Comparison of ENCODE assay signal across 30 mouse cellular contexts in genomic region chr19:28649489-28649888, GRCm38 (mm10). TPM values are rescaled to one million over a fixed set of nuclear protein-coding genes. Genes with fewer than 3 reads are reported as not detected.
DNase-seq lines count a peak whose midpoint lies in the region; ATAC-seq lines count a peak whose summit lies in the region.
"Had no signal": no experiment of that assay in that cellular context is flagged by ENCODE, and none has a peak within 500 bp of the region (broad histone marks: within the 10 kb centered on the region; RNA-seq: fewer than 3 reads in every experiment).

No protein-coding gene starts in this region.

- H3K4me3 ChIP-seq in limb, embryonic 12.5 days (replicated peaks) = no peak overlapping the region
- H3K4me3 ChIP-seq in limb, embryonic 10.5 days = no peak overlapping the region
- no peak overlapping the region for H3K4me3 ChIP-seq in kidney, embryonic 15.5 days (replicated peaks)
- no peak overlapping the region for H3K4me3 ChIP-seq in neural tube, embryonic 15.5 days (replicated peaks)
- H3K4me3 ChIP-seq: embryonic facial prominence, embryonic 12.5 days; forebrain, embryonic 15.5 days; heart, adult 2 months; heart, embryonic 13.5 days; hindbrain, embryonic 15.5 days; layer of hippocampus, adult 2 months; left cerebral cortex, adult 2 months; liver, embryonic 12.5 days; megakaryocyte, embryonic 14.5 days; midbrain, embryonic 12.5 days; neural tube, embryonic 13.5 days had no signal

- WGBS in limb, embryonic 12.5 days = 46% methylated on average over 5 of the region's 5 CpGs
- WGBS in limb, embryonic 10.5 days = 56% methylated on average over 5 of the region's 5 CpGs
- WGBS in kidney, embryonic 15.5 days = 46% methylated on average over 5 of the region's 5 CpGs
- WGBS in neural tube, embryonic 15.5 days = 63% methylated on average over 5 of the region's 5 CpGs

- H3K4me2 ChIP-seq in limb, embryonic 12.5 days = no peak overlapping the region
- no peak overlapping the region for H3K4me2 ChIP-seq in kidney, embryonic 15.5 days
- H3K4me2 ChIP-seq in neural tube, embryonic 15.5 days = no peak overlapping the region
- H3K4me2 ChIP-seq: embryonic facial prominence, embryonic 12.5 days; forebrain, embryonic 15.5 days; heart, embryonic 13.5 days; hindbrain, embryonic 15.5 days; liver, embryonic 12.5 days; midbrain, embryonic 12.5 days; neural tube, embryonic 13.5 days had no signal

- DNase-seq in limb, embryonic 10.5 days (ENCODE audit: low spot score) = no peak
- peak; percentile 73 for DNase-seq in ZHBTc4 (ENCODE audit: low read depth, low spot score)
- DNase-seq in T-cell, adult 2 months (ENCODE audit: low spot score) = no peak
- DNase-seq in retina, embryonic 14.5 days (ENCODE audit: low spot score) = no peak
- DNase-seq: adrenal gland, postnatal 14 days; cerebellum, adult 11 months; cerebellum, adult 9-10 months; embryo, embryonic 11 days; heart, adult 2 months; heart, postnatal 10 days; liver, postnatal 0 days; lung, postnatal 4 days; right cerebral cortex, postnatal 25 days; spleen, adult 18-20 months; thymus, adult 2 months; thymus, postnatal 36 days had no signal

- H3K36me3 ChIP-seq in limb, embryonic 12.5 days = no peaks in the 10 kb centered on the region
- no peaks in the 10 kb centered on the region for H3K36me3 ChIP-seq in limb, embryonic 10.5 days
- no peaks in the 10 kb centered on the region for H3K36me3 ChIP-seq in kidney, embryonic 15.5 days
- no peaks in the 10 kb centered on the region for H3K36me3 ChIP-seq in neural tube, embryonic 15.5 days
- H3K36me3 ChIP-seq: embryonic facial prominence, embryonic 12.5 days; forebrain, embryonic 15.5 days; heart, embryonic 13.5 days; hindbrain, embryonic 15.5 days; liver, embryonic 12.5 days; midbrain, embryonic 12.5 days; neural tube, embryonic 13.5 days had no signal

- no peaks in the 10 kb centered on the region for H3K27me3 ChIP-seq in limb, embryonic 12.5 days
- H3K27me3 ChIP-seq in limb, embryonic 10.5 days (ENCODE audit: low read depth, poor library complexity, severe bottlenecking) = no peaks in the 10 kb centered on the region
- H3K27me3 ChIP-seq in kidney, embryonic 15.5 days = no peaks in the 10 kb centered on the region
- H3K27me3 ChIP-seq in neural tube, embryonic 15.5 days (replicated peaks) = peaks cover 2% of the 10 kb centered on the region
- H3K27me3 ChIP-seq: embryonic facial prominence, embryonic 12.5 days; forebrain, embryonic 15.5 days; heart, embryonic 13.5 days; hindbrain, embryonic 15.5 days; liver, embryonic 12.5 days; midbrain, embryonic 12.5 days; neural tube, embryonic 13.5 days had no signal

- ATAC-seq in limb, embryonic 12.5 days (ENCODE audit: insufficient number of reproducible peaks, insufficient read depth, low FRiP score, low TSS enrichment, low read depth) = no peak
- peak; percentile 61 for ATAC-seq in kidney, embryonic 15.5 days (replicated peaks; ENCODE audit: low FRiP score)
- no peak for ATAC-seq in neural tube, embryonic 15.5 days (ENCODE audit: low FRiP score)
- ATAC-seq: inflammation-experienced regulatory T-cells, adult 6 months; liver, embryonic 12.5 days; liver, postnatal 0 days had no signal

- H3K9me3 ChIP-seq in limb, embryonic 12.5 days = no peaks in the 10 kb centered on the region
- no peaks in the 10 kb centered on the region for H3K9me3 ChIP-seq in limb, embryonic 10.5 days (replicated peaks)
- H3K9me3 ChIP-seq in kidney, embryonic 15.5 days (replicated peaks) = no peaks in the 10 kb centered on the region
- H3K9me3 ChIP-seq in neural tube, embryonic 15.5 days (replicated peaks) = no peaks in the 10 kb centered on the region
- H3K9me3 ChIP-seq: embryonic facial prominence, embryonic 12.5 days; forebrain, embryonic 15.5 days; heart, embryonic 13.5 days; hindbrain, embryonic 15.5 days; liver, embryonic 12.5 days; midbrain, embryonic 12.5 days; neural tube, embryonic 13.5 days had no signal

- no peak overlapping the region for H3K9ac ChIP-seq in limb, embryonic 12.5 days (replicated peaks)
- no peak overlapping the region for H3K9ac ChIP-seq in kidney, embryonic 15.5 days
- no peak overlapping the region for H3K9ac ChIP-seq in neural tube, embryonic 15.5 days (replicated peaks)
- H3K9ac ChIP-seq: embryonic facial prominence, embryonic 12.5 days; forebrain, embryonic 15.5 days; heart, embryonic 13.5 days; hindbrain, embryonic 15.5 days; liver, embryonic 12.5 days; liver, postnatal 0 days; midbrain, embryonic 12.5 days; neural tube, embryonic 13.5 days had no signal

- 0 out of 2 replicates have a peak, but pooled peaks cover 2% of the 10 kb centered on the region for H3K4me1 ChIP-seq in limb, embryonic 12.5 days (replicated peaks)
- H3K4me1 ChIP-seq in limb, embryonic 10.5 days = 0 out of 2 replicates have a peak, but pooled peaks cover 3% of the 10 kb centered on the region
- H3K4me1 ChIP-seq in kidney, embryonic 15.5 days = peaks cover 21% of the 10 kb centered on the region
- no peaks in the 10 kb centered on the region for H3K4me1 ChIP-seq in neural tube, embryonic 15.5 days
- H3K4me1 ChIP-seq: forebrain, embryonic 15.5 days; hindbrain, embryonic 15.5 days; liver, embryonic 12.5 days; megakaryocyte, embryonic 14.5 days; midbrain, embryonic 12.5 days; neural tube, embryonic 13.5 days had no signal

- H3K27ac ChIP-seq in limb, embryonic 12.5 days = 0 out of 2 replicates have a peak overlapping the region, but pooled peaks have one; percentile 23
- no peak overlapping the region for H3K27ac ChIP-seq in limb, embryonic 10.5 days
- H3K27ac ChIP-seq in kidney, embryonic 15.5 days = peak overlapping the region; percentile 54; the same call in 1 of the 2 replicates
- no peak overlapping the region for H3K27ac ChIP-seq in neural tube, embryonic 15.5 days (replicated peaks)
- H3K27ac ChIP-seq: embryonic facial prominence, embryonic 12.5 days; forebrain, embryonic 15.5 days; heart, adult 2 months; heart, embryonic 13.5 days; hindbrain, embryonic 15.5 days; layer of hippocampus, adult 2 months; left cerebral cortex, adult 2 months; liver, embryonic 12.5 days; midbrain, embryonic 12.5 days; neural tube, embryonic 13.5 days had no signal

RNA-seq across cellular contexts. Expression of gene Glis3, which starts 30.4 kb away (rescaled TPM):
- 3.8 TPM in 2 replicates for polyA plus RNA-seq in limb, embryonic 12.5 days (2016; fragmentation: Nextera tagmentation; extraction: Ambion mirVana)
- polyA plus RNA-seq in limb, embryonic 10.5 days (2016; fragmentation: Nextera tagmentation; extraction: Ambion mirVana) = 2.6 and 2.7 TPM in 2 replicates
- polyA plus RNA-seq in kidney, embryonic 15.5 days (2015; fragmentation: Nextera tagmentation; extraction: Ambion mirVana) = 8.4 and 9.2 TPM in 2 replicates
- 1.8 and 2.5 TPM in 2 replicates for polyA plus RNA-seq in neural tube, embryonic 15.5 days (2015; fragmentation: Nextera tagmentation; extraction: Ambion mirVana)

Comparison
In these comparisons a context has a peak if more than half of its experiments do, and no peak if none do; other contexts are left out.
1. H3K27ac ChIP-seq: peak in limb, embryonic 12.5 days (single experiment) and kidney, embryonic 15.5 days (single experiment); none in limb, embryonic 10.5 days (single experiment) and neural tube, embryonic 15.5 days (single experiment).